Mouse (Mus musculus): ENCODE results near the gene Fbxl15.

GRCm38 (mm10) chr19:46338942-46339286 is 10.9 kb downstream of the Fbxl15 start:
- TF ChIP-seq GATA1 (IDR thresholded peaks at IDR 0.05; ENCODE audit: borderline replicate concordance, low read length) (no peak), FLI1 (IDR thresholded peaks at IDR 0.05; ENCODE audit: low read length) (no peak)

Measured in megakaryocyte, embryonic 14.5 days (primary cell).